28 mouse cellular contexts compared by ENCODE assay signal in the genomic region with DNA sequence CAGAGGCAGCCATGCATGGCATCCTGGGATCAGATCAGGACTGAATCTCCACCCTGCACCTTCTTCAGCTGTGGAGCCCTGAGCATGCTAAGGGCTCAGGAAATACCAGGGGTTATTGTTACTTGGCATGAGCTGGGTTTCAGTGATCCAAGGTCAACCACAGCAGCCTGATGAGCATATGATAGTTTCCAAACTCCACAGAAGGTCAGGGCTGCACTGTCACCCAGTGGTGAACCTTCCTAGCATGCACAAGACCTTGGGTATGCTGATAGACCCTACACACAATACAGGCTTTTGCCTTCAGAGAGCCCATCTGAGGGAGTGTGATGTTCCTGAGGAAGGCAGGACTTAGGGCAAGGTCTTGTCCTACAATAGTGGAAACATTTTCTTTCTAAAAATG.
"Had no signal": no experiment of that assay in that cellular context is flagged by ENCODE, and none has a peak within 500 bp of the region (broad histone marks: within the 10 kb centered on the region; RNA-seq: fewer than 3 reads in every experiment).

No protein-coding gene starts in this region.

- H3K27me3 ChIP-seq: heart, embryonic 12.5 days; hindbrain, embryonic 12.5 days; intestine, embryonic 15.5 days; kidney, embryonic 15.5 days; limb, embryonic 15.5 days; liver, embryonic 12.5 days had no signal

- H3K4me1 ChIP-seq: heart, embryonic 10.5 days; heart, embryonic 12.5 days; hindbrain, embryonic 10.5 days; hindbrain, embryonic 12.5 days; intestine, embryonic 15.5 days; limb, embryonic 15.5 days had no signal

- DNase-seq: gastrocnemius, adult 2 months; gastrocnemius, postnatal 10 days; gastrocnemius, postnatal 25 days; heart, adult 18-20 months; heart, postnatal 10 days; heart, postnatal 4 days; kidney, adult 18-20 months; kidney, adult 8-10 months; kidney, postnatal 14 days; kidney, postnatal 36 days; layer of hippocampus, adult 9-11 months; layer of hippocampus, postnatal 36 days; left cerebral cortex, postnatal 4 days had no signal

- ATAC-seq: hindbrain, embryonic 16.5 days; inflammation-experienced regulatory T-cells, adult 6 months; intestine, embryonic 15.5 days; intestine, postnatal 0 days; liver, embryonic 12.5 days had no signal

- H3K36me3 ChIP-seq: heart, embryonic 10.5 days; heart, embryonic 12.5 days; hindbrain, embryonic 10.5 days; hindbrain, embryonic 12.5 days; intestine, embryonic 15.5 days; kidney, embryonic 15.5 days; limb, embryonic 13.5 days; limb, embryonic 15.5 days; liver, embryonic 12.5 days had no signal

- H3K27ac ChIP-seq: gastrocnemius, adult 2 months; heart, embryonic 10.5 days; hindbrain, embryonic 10.5 days; hindbrain, embryonic 12.5 days; hindbrain, embryonic 14.5 days; intestine, embryonic 15.5 days; kidney, embryonic 15.5 days; kidney, postnatal 0 days; limb, embryonic 13.5 days; limb, embryonic 15.5 days; liver, embryonic 12.5 days; liver, embryonic 14.5 days had no signal

- H3K9me3 ChIP-seq: heart, embryonic 10.5 days; hindbrain, embryonic 12.5 days; intestine, embryonic 15.5 days; kidney, embryonic 15.5 days; limb, embryonic 15.5 days; liver, embryonic 12.5 days had no signal

- H3K9ac ChIP-seq: heart, embryonic 12.5 days; hindbrain, embryonic 12.5 days; hindbrain, embryonic 14.5 days; intestine, embryonic 15.5 days; kidney, embryonic 15.5 days; limb, embryonic 13.5 days; limb, embryonic 15.5 days; liver, embryonic 12.5 days; liver, embryonic 14.5 days had no signal

- H3K4me2 ChIP-seq: heart, embryonic 12.5 days; hindbrain, embryonic 12.5 days; hindbrain, embryonic 14.5 days; intestine, embryonic 15.5 days; kidney, embryonic 15.5 days; limb, embryonic 13.5 days; limb, embryonic 15.5 days; liver, embryonic 12.5 days had no signal

- H3K4me3 ChIP-seq: gastrocnemius, adult 2 months; heart, embryonic 10.5 days; heart, embryonic 12.5 days; hindbrain, embryonic 10.5 days; hindbrain, embryonic 12.5 days; intestine, embryonic 15.5 days; kidney, embryonic 15.5 days; limb, embryonic 13.5 days; limb, embryonic 15.5 days; liver, embryonic 12.5 days had no signal
